Mouse (Mus musculus): ENCODE results near the gene Gm1043. TPM values are rescaled to one million over a fixed set of nuclear protein-coding genes. Genes with fewer than 3 reads are reported as not detected.

The Gm1043 gene
- polyA plus RNA-seq, 1 experiment from 2014 or later = 0.04 TPM

DNA sequence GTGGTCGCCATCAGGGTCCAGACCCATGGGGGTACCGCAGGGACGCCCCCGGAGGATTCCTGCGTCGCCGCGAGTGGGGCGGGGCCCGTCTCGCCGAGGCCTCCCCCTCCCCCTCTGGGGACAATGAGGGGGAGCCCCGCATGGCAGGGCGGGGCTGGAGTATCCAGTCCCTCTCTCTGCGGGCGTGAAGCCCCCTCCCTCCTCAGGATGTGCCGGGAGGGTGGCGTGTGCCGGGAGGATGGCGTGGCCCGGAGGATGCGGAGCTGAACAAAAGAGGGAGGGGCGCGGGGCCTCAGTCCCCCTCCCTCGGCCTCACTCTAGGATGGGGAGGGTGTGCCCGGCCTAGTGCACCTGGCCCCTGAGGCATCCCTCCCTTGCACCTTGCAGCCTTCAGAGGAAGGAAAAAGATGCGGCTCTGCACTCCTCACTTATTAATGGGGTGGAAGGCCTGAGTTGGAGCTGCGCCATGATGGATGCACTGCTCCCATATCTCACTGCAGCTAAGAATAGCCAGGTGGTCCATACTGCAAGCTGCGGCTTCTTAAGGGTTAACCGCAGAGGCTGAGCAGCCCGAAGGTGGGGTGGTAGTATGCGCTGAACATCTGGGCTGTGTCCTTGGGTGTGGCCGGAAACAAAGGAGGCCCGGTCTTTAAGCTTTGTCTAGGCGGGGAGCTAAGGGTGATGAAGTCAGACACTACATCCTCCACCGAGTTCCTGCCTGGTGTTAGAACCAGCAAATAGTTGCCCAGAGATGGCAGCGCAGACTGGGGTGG, 161.2 kb downstream of the Gm1043 start:
- ATAC-seq (ENCODE audit: low FRiP score) (peak; percentile 61), DNase-seq (ENCODE audit: low spot score, missing footprints) (peak; percentile 94)
- H3K27ac ChIP-seq (ENCODE audit: low read depth, low read length) = peak overlapping the region; percentile 96
- H3K27me3 ChIP-seq (ENCODE audit: control insufficient read depth, insufficient read depth, low read length) = peaks cover 38% of the 10 kb centered on the region
- H3K4me1 ChIP-seq (ENCODE audit: control insufficient read depth, insufficient read depth, low read length) = peaks cover 29% of the 10 kb centered on the region
- H3K4me2 ChIP-seq = peak overlapping the region; percentile 81
- H3K4me3 ChIP-seq (ENCODE audit: low read depth, low read length) = peak overlapping the region; percentile 77
- H3K9me3 ChIP-seq (ENCODE audit: control insufficient read depth, low read length) = no peaks in the 10 kb centered on the region
- WGBS = under 1% methylated on average over 35 of the region's 37 CpGs
- H3K36me3 ChIP-seq (ENCODE audit: control insufficient read depth, insufficient read depth, low read length) = no peaks in the 10 kb centered on the region
- H3K9ac ChIP-seq (ENCODE audit: low read length) = peak overlapping the region; percentile 90

DNA sequence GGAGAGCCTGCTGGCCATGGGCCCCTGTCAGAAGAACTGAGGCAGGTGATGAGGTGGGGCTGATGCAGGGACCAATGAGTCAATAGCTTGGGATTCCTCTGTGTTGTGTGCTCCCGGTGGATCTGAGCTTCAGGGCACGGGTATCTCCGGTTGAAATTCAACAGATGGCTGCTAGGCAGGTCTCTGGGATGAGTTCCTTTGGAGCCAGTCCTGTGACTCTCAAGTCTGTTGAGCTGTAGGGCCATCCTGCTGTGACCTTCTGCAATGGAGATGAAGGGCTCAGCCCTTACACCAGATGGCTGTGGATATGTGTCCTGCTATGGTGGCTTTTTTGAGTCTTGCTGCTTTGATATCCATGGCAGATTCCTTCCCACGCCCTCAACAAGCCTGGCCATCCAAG, 162.3 kb downstream of the Gm1043 start:
- ATAC-seq (ENCODE audit: low FRiP score) (no peak), DNase-seq (ENCODE audit: low spot score, missing footprints) (peak; percentile 88)
- H3K4me3 ChIP-seq (ENCODE audit: low read depth, low read length) = peak overlapping the region; percentile 77
- H3K9me3 ChIP-seq (ENCODE audit: control insufficient read depth, low read length) = no peaks in the 10 kb centered on the region
- H3K27me3 ChIP-seq (ENCODE audit: control insufficient read depth, insufficient read depth, low read length) = peaks cover 28% of the 10 kb centered on the region
- 57% methylated on average over 4 of the region's 4 CpGs for WGBS
- peaks cover 25% of the 10 kb centered on the region for H3K4me1 ChIP-seq (ENCODE audit: control insufficient read depth, insufficient read depth, low read length)
- H3K36me3 ChIP-seq (ENCODE audit: control insufficient read depth, insufficient read depth, low read length) = no peaks in the 10 kb centered on the region
- peak overlapping the region; percentile 90; the same call in 1 of the 2 replicates for H3K9ac ChIP-seq (ENCODE audit: low read length)
- H3K27ac ChIP-seq (ENCODE audit: low read depth, low read length) = peak overlapping the region; percentile 96; the same call in 1 of the 2 replicates
- peak overlapping the region; percentile 81 for H3K4me2 ChIP-seq

DNA sequence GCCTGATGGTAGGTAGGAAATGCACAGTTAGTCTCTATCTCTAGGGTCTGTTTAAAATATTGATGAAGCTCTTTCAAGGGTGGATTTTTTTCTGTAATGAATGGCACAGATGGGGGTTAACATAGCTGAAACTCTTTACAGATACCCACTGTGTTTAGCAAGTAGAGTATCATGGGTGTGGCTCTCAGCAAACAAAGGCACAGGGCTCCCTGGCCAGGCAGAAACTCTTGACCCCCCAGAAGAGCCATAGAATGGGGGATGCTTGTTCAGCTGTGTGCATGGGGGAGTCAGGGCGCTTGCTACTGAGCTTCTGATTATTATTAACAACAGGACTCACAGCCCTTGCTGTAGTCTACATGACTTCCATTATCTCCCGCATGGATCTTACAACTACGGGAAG, 163.7 kb downstream of the Gm1043 start:
- H3K27ac ChIP-seq (ENCODE audit: low read depth, low read length) = no peak overlapping the region
- peaks cover 20% of the 10 kb centered on the region for H3K4me1 ChIP-seq (ENCODE audit: control insufficient read depth, insufficient read depth, low read length)

DNA sequence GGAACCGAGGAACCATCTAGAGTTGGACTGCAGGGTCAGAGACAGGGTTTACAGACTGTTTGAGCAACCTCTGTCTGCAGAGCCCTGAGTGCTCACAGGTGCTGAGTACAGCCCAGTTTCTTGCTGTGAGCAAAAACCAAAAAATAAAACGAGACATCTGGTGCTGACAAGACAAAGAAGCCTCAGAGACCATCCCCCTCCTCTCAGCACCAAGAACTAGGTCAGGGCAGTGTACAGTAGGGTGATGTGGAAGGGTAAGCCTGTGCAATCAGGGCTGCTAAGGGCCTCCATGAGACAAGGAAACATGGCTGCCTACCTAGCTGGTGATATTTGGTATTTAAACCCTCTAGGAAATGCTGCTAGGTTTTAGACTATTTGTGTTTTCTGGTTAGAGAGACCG, 166.4 kb downstream of the Gm1043 start:
- Histone ChIP-seq H3K27ac (ENCODE audit: low read depth, low read length) (no peak overlapping the region), H3K36me3 (ENCODE audit: control insufficient read depth, insufficient read depth, low read length) (no peaks in the 10 kb centered on the region), H3K4me1 (ENCODE audit: control insufficient read depth, insufficient read depth, low read length) (peaks cover 14% of the 10 kb centered on the region), H3K4me2 (no peak overlapping the region), H3K4me3 (ENCODE audit: low read depth, low read length) (no peak overlapping the region), H3K9ac (ENCODE audit: low read length) (no peak overlapping the region), H3K9me3 (ENCODE audit: control insufficient read depth, low read length) (no peaks in the 10 kb centered on the region), H3K27me3 (ENCODE audit: control insufficient read depth, insufficient read depth, low read length) (no peaks in the 10 kb centered on the region)
- DNase-seq (ENCODE audit: low spot score, missing footprints) (no peak), ATAC-seq (ENCODE audit: low FRiP score) (no peak)
- 81% methylated on average over 3 of the region's 3 CpGs for WGBS

More for the DNA sequence above, 163.7 kb downstream of the Gm1043 start:
- no peak overlapping the region for H3K4me3 ChIP-seq (ENCODE audit: low read depth, low read length)
- H3K27me3 ChIP-seq (ENCODE audit: control insufficient read depth, insufficient read depth, low read length) = peaks cover 15% of the 10 kb centered on the region; the same call in 1 of the 2 replicates
- 75% methylated on average over 3 of the region's 3 CpGs for WGBS
- H3K36me3 ChIP-seq (ENCODE audit: control insufficient read depth, insufficient read depth, low read length) = no peaks in the 10 kb centered on the region
- DNase-seq (ENCODE audit: low spot score, missing footprints) = no peak
- no peak overlapping the region for H3K9ac ChIP-seq (ENCODE audit: low read length)
- no peak for ATAC-seq (ENCODE audit: low FRiP score)
- peak overlapping the region; percentile 81 for H3K4me2 ChIP-seq
- H3K9me3 ChIP-seq (ENCODE audit: control insufficient read depth, low read length) = no peaks in the 10 kb centered on the region

DNA sequence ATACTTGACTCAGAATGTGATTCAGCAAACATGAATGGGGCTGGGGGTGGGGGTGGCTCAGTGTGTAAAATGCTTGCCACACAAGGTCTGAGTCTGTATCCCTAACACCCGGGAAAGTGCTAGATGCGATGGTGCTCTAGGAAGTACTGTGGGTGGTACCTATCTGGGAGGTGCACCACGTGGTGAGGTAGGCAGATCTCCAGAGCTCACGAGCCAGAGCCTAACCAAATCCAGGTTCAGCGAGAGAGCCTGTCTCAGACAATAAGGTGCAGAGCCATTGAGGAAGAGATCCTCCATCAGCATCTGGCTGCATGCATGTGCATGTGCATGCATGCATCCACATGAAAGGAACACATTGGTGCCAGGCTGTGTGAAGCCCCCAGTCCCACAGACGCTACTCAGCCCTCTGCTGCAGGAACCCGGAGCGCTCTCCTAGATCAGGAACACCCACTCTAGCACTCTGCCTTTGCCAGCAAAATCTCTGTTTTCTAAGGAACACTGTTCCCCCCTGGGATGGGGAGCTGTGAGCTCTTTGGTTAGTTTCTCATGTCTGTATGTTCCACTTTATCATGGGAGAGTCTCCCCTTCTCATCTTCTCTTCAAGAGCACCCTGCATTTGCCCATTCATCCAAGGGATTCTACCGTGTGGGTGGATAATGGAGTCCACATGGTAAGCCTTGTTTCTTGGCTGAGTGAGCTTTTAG, 167.1 kb downstream of the Gm1043 start:
- Histone ChIP-seq H3K36me3 (ENCODE audit: control insufficient read depth, insufficient read depth, low read length) (no peaks in the 10 kb centered on the region), H3K9ac (ENCODE audit: low read length) (no peak overlapping the region), H3K27me3 (ENCODE audit: control insufficient read depth, insufficient read depth, low read length) (no peaks in the 10 kb centered on the region), H3K4me2 (no peak overlapping the region), H3K9me3 (ENCODE audit: control insufficient read depth, low read length) (no peaks in the 10 kb centered on the region), H3K27ac (ENCODE audit: low read depth, low read length) (no peak overlapping the region), H3K4me1 (ENCODE audit: control insufficient read depth, insufficient read depth, low read length) (peaks cover 16% of the 10 kb centered on the region), H3K4me3 (ENCODE audit: low read depth, low read length) (no peak overlapping the region)
- ATAC-seq (ENCODE audit: low FRiP score) = no peak
- no peak for DNase-seq (ENCODE audit: low spot score, missing footprints)
- WGBS = 91% methylated on average over 9 of the region's 9 CpGs

DNA sequence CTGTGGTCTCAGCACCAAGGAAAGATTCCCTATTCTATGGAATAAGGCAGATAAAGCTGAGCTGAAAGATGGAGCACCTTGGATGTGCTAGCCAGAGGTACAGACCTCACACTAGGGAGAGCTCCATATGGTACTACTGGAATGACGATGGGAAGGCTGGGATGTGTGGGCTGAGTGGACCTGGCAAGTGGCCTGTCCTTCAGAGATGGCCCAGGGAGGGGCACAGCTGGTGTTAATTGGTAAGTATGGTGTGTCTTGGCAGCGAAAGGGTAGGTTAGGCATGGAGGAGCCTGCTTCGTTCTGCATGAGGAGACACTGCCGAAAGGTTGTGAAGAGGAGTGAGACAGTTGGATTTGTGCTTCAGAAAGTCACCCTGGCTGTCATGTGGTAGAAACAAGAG, 169.4 kb downstream of the Gm1043 start:
- no peak for DNase-seq (ENCODE audit: low spot score, missing footprints)
- Histone ChIP-seq H3K4me2 (no peak overlapping the region), H3K27me3 (ENCODE audit: control insufficient read depth, insufficient read depth, low read length) (no peaks in the 10 kb centered on the region), H3K36me3 (ENCODE audit: control insufficient read depth, insufficient read depth, low read length) (no peaks in the 10 kb centered on the region), H3K27ac (ENCODE audit: low read depth, low read length) (no peak overlapping the region), H3K4me1 (ENCODE audit: control insufficient read depth, insufficient read depth, low read length) (peaks cover 9% of the 10 kb centered on the region), H3K9me3 (ENCODE audit: control insufficient read depth, low read length) (no peaks in the 10 kb centered on the region), H3K4me3 (ENCODE audit: low read depth, low read length) (no peak overlapping the region), H3K9ac (ENCODE audit: low read length) (no peak overlapping the region)
- WGBS = 87% methylated on average over 4 of the region's 4 CpGs
- no peak for ATAC-seq (ENCODE audit: low FRiP score)

DNA sequence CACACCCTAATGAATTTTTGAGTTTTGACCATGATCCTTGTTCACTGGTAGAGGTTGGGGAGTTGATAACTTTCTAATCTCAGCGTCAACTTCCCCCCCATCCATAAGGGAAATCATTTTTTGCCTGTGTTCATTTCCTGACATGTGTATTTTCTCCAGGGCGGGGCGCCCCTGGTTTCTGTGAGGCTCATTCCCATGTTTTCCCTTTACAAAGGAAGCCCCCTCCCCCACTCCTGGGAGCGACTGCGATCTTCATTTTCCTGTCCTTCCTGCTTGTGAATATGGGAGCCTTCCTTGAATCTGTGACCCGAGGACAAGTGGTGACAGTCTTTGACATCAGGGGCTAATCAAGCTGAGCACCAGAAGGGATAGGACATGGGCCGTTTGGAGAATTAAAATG, 171.7 kb downstream of the Gm1043 start:
- no peak for ATAC-seq (ENCODE audit: low FRiP score)
- H3K27me3 ChIP-seq (ENCODE audit: control insufficient read depth, insufficient read depth, low read length) = no peaks in the 10 kb centered on the region

DNA sequence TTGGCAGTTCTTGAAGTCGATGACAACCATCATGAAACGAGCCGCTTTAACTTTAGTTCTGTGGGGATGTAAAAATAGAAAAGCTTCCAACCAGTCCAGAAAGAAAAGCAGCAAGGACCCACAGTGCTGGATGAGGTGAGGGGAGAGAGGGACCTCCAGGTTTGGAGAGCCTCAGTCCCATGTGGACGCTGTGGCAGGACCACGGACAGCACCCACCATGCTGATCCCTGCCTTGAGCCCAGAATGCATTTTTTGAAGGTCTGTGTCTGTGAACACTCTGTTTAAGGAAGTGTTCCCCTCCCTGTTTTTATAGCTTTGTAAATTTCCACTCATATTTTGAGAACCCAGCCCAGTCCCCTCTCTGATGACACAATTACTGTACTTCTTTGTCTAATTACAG, 172.1 kb downstream of the Gm1043 start:
- H3K4me2 ChIP-seq = no peak overlapping the region
- WGBS = 67% methylated on average over 5 of the region's 5 CpGs
- no peaks in the 10 kb centered on the region for H3K36me3 ChIP-seq (ENCODE audit: control insufficient read depth, insufficient read depth, low read length)
- no peak overlapping the region for H3K4me3 ChIP-seq (ENCODE audit: low read depth, low read length)
- no peak overlapping the region for H3K27ac ChIP-seq (ENCODE audit: low read depth, low read length)
- DNase-seq (ENCODE audit: low spot score, missing footprints) (peak; percentile 89), ATAC-seq (ENCODE audit: low FRiP score) (no peak)
- no peaks in the 10 kb centered on the region for H3K9me3 ChIP-seq (ENCODE audit: control insufficient read depth, low read length)
- no peak overlapping the region for H3K9ac ChIP-seq (ENCODE audit: low read length)
- H3K4me1 ChIP-seq (ENCODE audit: control insufficient read depth, insufficient read depth, low read length) = peaks cover 7% of the 10 kb centered on the region
- no peaks in the 10 kb centered on the region for H3K27me3 ChIP-seq (ENCODE audit: control insufficient read depth, insufficient read depth, low read length)

More for the DNA sequence above, 171.7 kb downstream of the Gm1043 start:
- H3K27ac ChIP-seq (ENCODE audit: low read depth, low read length) = no peak overlapping the region
- no peaks in the 10 kb centered on the region for H3K36me3 ChIP-seq (ENCODE audit: control insufficient read depth, insufficient read depth, low read length)
- H3K9me3 ChIP-seq (ENCODE audit: control insufficient read depth, low read length) = no peaks in the 10 kb centered on the region
- WGBS = 71% methylated on average over 7 of the region's 7 CpGs
- H3K4me2 ChIP-seq = no peak overlapping the region
- DNase-seq (ENCODE audit: low spot score, missing footprints) = no peak
- peaks cover 7% of the 10 kb centered on the region for H3K4me1 ChIP-seq (ENCODE audit: control insufficient read depth, insufficient read depth, low read length)
- H3K9ac ChIP-seq (ENCODE audit: low read length) = no peak overlapping the region
- H3K4me3 ChIP-seq (ENCODE audit: low read depth, low read length) = no peak overlapping the region

DNA sequence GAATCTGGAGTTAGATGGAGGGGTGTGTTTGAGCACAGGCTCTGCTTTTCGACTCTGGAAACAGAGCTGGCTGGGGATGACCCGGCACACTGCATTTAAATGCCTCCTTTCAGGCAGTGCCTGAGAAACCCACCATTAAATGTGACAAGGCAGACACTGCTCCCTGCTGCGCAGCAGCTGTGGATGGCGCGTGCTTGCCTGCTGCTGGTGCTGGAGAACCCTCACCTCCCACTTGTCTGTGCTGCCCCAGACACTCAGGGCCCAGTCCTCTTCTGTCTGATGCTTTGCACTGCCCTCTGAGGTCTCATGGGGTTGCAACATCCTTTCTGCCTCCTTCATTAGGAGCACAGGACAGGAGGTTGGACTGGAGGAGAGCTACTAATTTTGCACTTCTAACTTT, 176.6 kb downstream of the Gm1043 start:
- peaks cover 9% of the 10 kb centered on the region for H3K36me3 ChIP-seq (ENCODE audit: control insufficient read depth, insufficient read depth, low read length)
- 68% methylated on average over 5 of the region's 5 CpGs for WGBS
- H3K4me2 ChIP-seq = no peak overlapping the region
- H3K9ac ChIP-seq (ENCODE audit: low read length) = no peak overlapping the region
- DNase-seq (ENCODE audit: low spot score, missing footprints) (no peak), ATAC-seq (ENCODE audit: low FRiP score) (peak; percentile 40; the same call in 1 of the 2 replicates)
- no peak overlapping the region for H3K27ac ChIP-seq (ENCODE audit: low read depth, low read length)
- H3K4me3 ChIP-seq (ENCODE audit: low read depth, low read length) = no peak overlapping the region
- no peaks in the 10 kb centered on the region for H3K9me3 ChIP-seq (ENCODE audit: control insufficient read depth, low read length)
- H3K4me1 ChIP-seq (ENCODE audit: control insufficient read depth, insufficient read depth, low read length) = peaks cover 2% of the 10 kb centered on the region
- H3K27me3 ChIP-seq (ENCODE audit: control insufficient read depth, insufficient read depth, low read length) = no peaks in the 10 kb centered on the region
